Mouse (Mus musculus): ENCODE data around the gene Stpg3.
"Not testable (repeated sequence)": the region's sequence is repeated elsewhere in the genome, so short reads cannot be mapped to it uniquely, and the experiment has no call there.

Stpg3 gene

GRCm38 (mm10) chr2:25214444-25214843 is at the start of gene Stpg3:
Gene Stpg3, minus strand, starts transcription at chr2:25214637.
- no peak for DNase-seq (ENCODE audit: low read depth, low spot score)

GRCm38 (mm10) chr2:25263623-25264285 is 49.3 kb upstream of the Stpg3 start:
- no peak for DNase-seq (ENCODE audit: low read depth, low spot score)

GRCm38 (mm10) chr2:25262795-25263622 is 48.6 kb upstream of the Stpg3 start:
- DNase-seq (ENCODE audit: low read depth, low spot score) = no peak

- DNase-seq (ENCODE audit: low read depth, low spot score) = peak; percentile 100
These were observed 47.9 kb upstream of the Stpg3 start, which contains the start of gene Tprn for GRCm38 (mm10) chr2:25262291-25262767. Gene Tprn, plus strand, starts transcription at chr2:25262618.

- DNase-seq (ENCODE audit: low read depth, low spot score) = no peak
These were observed 47.4 kb upstream of the Stpg3 start for GRCm38 (mm10) chr2:25261870-25262269.

GRCm38 (mm10) chr2:25258887-25259286 is 44.5 kb upstream of the Stpg3 start:
- peak; percentile 77 for DNase-seq (ENCODE audit: low read depth, low spot score)

GRCm38 (mm10) chr2:25257250-25257649 is 42.8 kb upstream of the Stpg3 start:
- DNase-seq (ENCODE audit: low read depth, low spot score) = not testable (repeated sequence)

- DNase-seq (ENCODE audit: low read depth, low spot score) = peak; percentile 89
These were observed 42.1 kb upstream of the Stpg3 start for GRCm38 (mm10) chr2:25256443-25257109.

- DNase-seq (ENCODE audit: low read depth, low spot score) = peak; percentile 96
These were observed 40.9 kb upstream of the Stpg3 start, which contains the start of gene Tmem203 for GRCm38 (mm10) chr2:25255284-25255779. Gene Tmem203, plus strand, starts transcription at chr2:25255439.

GRCm38 (mm10) chr2:25252331-25252730 is 37.9 kb upstream of the Stpg3 start:
- DNase-seq (ENCODE audit: low read depth, low spot score) = no peak

GRCm38 (mm10) chr2:25246183-25247072 is 32.0 kb upstream of the Stpg3 start, which contains the start of gene AL732309.1:
Gene AL732309.1, minus strand, starts transcription at chr2:25246863.
- peak; percentile 43 for DNase-seq (ENCODE audit: low read depth, low spot score)

GRCm38 (mm10) chr2:25244144-25244543 is 29.7 kb upstream of the Stpg3 start:
- DNase-seq (ENCODE audit: low read depth, low spot score) = no peak

- DNase-seq (ENCODE audit: low read depth, low spot score) = no peak
These were observed 28.9 kb upstream of the Stpg3 start for GRCm38 (mm10) chr2:25243342-25243741.

- DNase-seq (ENCODE audit: low read depth, low spot score) = peak; percentile 53
These were observed 27.7 kb upstream of the Stpg3 start, which contains the start of the genes Rnf208 and Cysrt1 for GRCm38 (mm10) chr2:25242101-25242506. Gene Rnf208, plus strand, starts transcription at chr2:25242255. Gene Cysrt1, minus strand, starts transcription at chr2:25242452.

GRCm38 (mm10) chr2:25241438-25241775 is 27.0 kb upstream of the Stpg3 start:
- peak; percentile 40 for DNase-seq (ENCODE audit: low read depth, low spot score)

GRCm38 (mm10) chr2:25240723-25241437 is 26.4 kb upstream of the Stpg3 start:
- peak; percentile 98 for DNase-seq (ENCODE audit: low read depth, low spot score)

GRCm38 (mm10) chr2:25240310-25240709 is 25.9 kb upstream of the Stpg3 start:
- DNase-seq (ENCODE audit: low read depth, low spot score) = no peak

GRCm38 (mm10) chr2:25239766-25240165 is 25.3 kb upstream of the Stpg3 start:
- DNase-seq (ENCODE audit: low read depth, low spot score) = no peak

- DNase-seq (ENCODE audit: low read depth, low spot score) = no peak
These were observed 23.7 kb upstream of the Stpg3 start for GRCm38 (mm10) chr2:25238106-25238505.

GRCm38 (mm10) chr2:25237522-25237921 is 23.1 kb upstream of the Stpg3 start:
- DNase-seq (ENCODE audit: low read depth, low spot score) = no peak
